Mouse (Mus musculus): Measurements from ENCODE around the gene Ift88. TPM values are rescaled to one million over a fixed set of nuclear protein-coding genes. Genes with fewer than 3 reads are reported as not detected.

Gene Ift88
- polyA plus RNA-seq, 1 experiment from 2014 or later: 17.0 TPM

- Histone ChIP-seq H3K36me3 (no peaks in the 10 kb centered on the region), H3K4me2 (no peak overlapping the region), H3K27ac (replicated peaks) (peak overlapping the region; percentile 63; the same call in 1 of the 2 replicates), H3K27me3 (0 out of 2 replicates have a peak, but pooled peaks cover 6% of the 10 kb centered on the region), H3K4me1 (replicated peaks) (peaks cover 34% of the 10 kb centered on the region), H3K4me3 (no peak overlapping the region), H3K9me3 (no peaks in the 10 kb centered on the region), H3K9ac (no peak overlapping the region)
- WGBS: 32% methylated on average over 6 of the region's 6 CpGs
- 0 out of 2 replicates have a peak, but pooled peaks have one; percentile 11 for ATAC-seq (ENCODE audit: low FRiP score, low read depth)
These were observed 111.8 kb downstream of the Ift88 start for GRCm38 (mm10) chr14:57535646-57536045.

- Histone ChIP-seq H3K27ac (replicated peaks) (no peak overlapping the region), H3K27me3 (0 out of 2 replicates have a peak, but pooled peaks cover 6% of the 10 kb centered on the region), H3K4me1 (replicated peaks) (peaks cover 34% of the 10 kb centered on the region), H3K4me2 (no peak overlapping the region; the same call in 1 of the 2 replicates), H3K9ac (no peak overlapping the region), H3K4me3 (no peak overlapping the region), H3K36me3 (no peaks in the 10 kb centered on the region), H3K9me3 (no peaks in the 10 kb centered on the region)
- 31% methylated on average over 9 of the region's 9 CpGs for WGBS
- no peak for ATAC-seq (ENCODE audit: low FRiP score, low read depth)
These were observed 113.0 kb downstream of the Ift88 start for GRCm38 (mm10) chr14:57536820-57537219.

- peaks cover 6% of the 10 kb centered on the region; the same call in 1 of the 2 replicates for H3K36me3 ChIP-seq
- peaks cover 34% of the 10 kb centered on the region for H3K4me1 ChIP-seq (replicated peaks)
- H3K4me2 ChIP-seq: peak overlapping the region; percentile 5; the same call in 1 of the 2 replicates
- no peak for ATAC-seq (ENCODE audit: low FRiP score, low read depth)
- 13% methylated on average over 16 of the region's 16 CpGs for WGBS
- no peak overlapping the region for H3K4me3 ChIP-seq
- no peaks in the 10 kb centered on the region for H3K9me3 ChIP-seq
- H3K27me3 ChIP-seq: 0 out of 2 replicates have a peak, but pooled peaks cover 3% of the 10 kb centered on the region
- H3K27ac ChIP-seq (replicated peaks): 0 out of 2 replicates have a peak overlapping the region, but pooled peaks have one; percentile 12
- H3K9ac ChIP-seq: no peak overlapping the region
These were observed 113.6 kb downstream of the Ift88 start for GRCm38 (mm10) chr14:57537261-57538015.

GRCm38 (mm10) chr14:57540683-57541082 is 116.8 kb downstream of the Ift88 start:
- Histone ChIP-seq H3K27me3 (no peaks in the 10 kb centered on the region), H3K4me3 (no peak overlapping the region), H3K27ac (replicated peaks) (no peak overlapping the region), H3K9me3 (no peaks in the 10 kb centered on the region), H3K4me2 (no peak overlapping the region), H3K36me3 (peaks cover 18% of the 10 kb centered on the region), H3K4me1 (replicated peaks) (peaks cover 14% of the 10 kb centered on the region), H3K9ac (no peak overlapping the region)
- no peak for ATAC-seq (ENCODE audit: low FRiP score, low read depth)
- WGBS: 88% methylated on average over 11 of the region's 11 CpGs

GRCm38 (mm10) chr14:57542231-57542630 is 118.4 kb downstream of the Ift88 start:
- WGBS: 63% methylated on average over 34 of the region's 34 CpGs
- H3K9ac ChIP-seq: no peak overlapping the region
- no peak for ATAC-seq (ENCODE audit: low FRiP score, low read depth)

GRCm38 (mm10) chr14:57543420-57544039 is 119.7 kb downstream of the Ift88 start:
- no peak overlapping the region for H3K27ac ChIP-seq (replicated peaks)
- no peak overlapping the region for H3K4me3 ChIP-seq
- no peak overlapping the region for H3K4me2 ChIP-seq
- H3K27me3 ChIP-seq: no peaks in the 10 kb centered on the region
- H3K9ac ChIP-seq: no peak overlapping the region
- ATAC-seq (ENCODE audit: low FRiP score, low read depth): no peak
- WGBS: 94% methylated on average over 13 of the region's 13 CpGs
- H3K36me3 ChIP-seq: peaks cover 18% of the 10 kb centered on the region
- no peaks in the 10 kb centered on the region for H3K4me1 ChIP-seq (replicated peaks)
- no peaks in the 10 kb centered on the region for H3K9me3 ChIP-seq

More at GRCm38 (mm10) chr14:57542231-57542630, 118.4 kb downstream of the Ift88 start:
- H3K4me1 ChIP-seq (replicated peaks): peaks cover 6% of the 10 kb centered on the region
- H3K27ac ChIP-seq (replicated peaks): no peak overlapping the region
- H3K27me3 ChIP-seq: no peaks in the 10 kb centered on the region
- no peaks in the 10 kb centered on the region for H3K9me3 ChIP-seq
- peaks cover 18% of the 10 kb centered on the region for H3K36me3 ChIP-seq
- H3K4me3 ChIP-seq: no peak overlapping the region
- no peak overlapping the region for H3K4me2 ChIP-seq

- Histone ChIP-seq H3K4me3 (no peak overlapping the region), H3K9me3 (no peaks in the 10 kb centered on the region), H3K4me1 (replicated peaks) (no peaks in the 10 kb centered on the region), H3K4me2 (no peak overlapping the region), H3K27me3 (no peaks in the 10 kb centered on the region), H3K9ac (no peak overlapping the region), H3K36me3 (peaks cover 18% of the 10 kb centered on the region), H3K27ac (replicated peaks) (no peak overlapping the region)
- WGBS: 80% methylated on average over 17 of the region's 17 CpGs
- ATAC-seq (ENCODE audit: low FRiP score, low read depth): no peak
These were observed 121.7 kb downstream of the Ift88 start for GRCm38 (mm10) chr14:57545526-57545925.

GRCm38 (mm10) chr14:57546131-57546530 is 122.3 kb downstream of the Ift88 start:
- no peak overlapping the region for H3K4me2 ChIP-seq
- 94% methylated on average over 8 of the region's 8 CpGs for WGBS
- no peaks in the 10 kb centered on the region for H3K27me3 ChIP-seq

GRCm38 (mm10) chr14:57546557-57547021 is 122.7 kb downstream of the Ift88 start:
- H3K36me3 ChIP-seq: peaks cover 18% of the 10 kb centered on the region
- H3K9me3 ChIP-seq: no peaks in the 10 kb centered on the region
- ATAC-seq (ENCODE audit: low FRiP score, low read depth): no peak
- 32% methylated on average over 13 of the region's 13 CpGs for WGBS
- no peak overlapping the region for H3K27ac ChIP-seq (replicated peaks)
- no peak overlapping the region for H3K4me3 ChIP-seq
- H3K9ac ChIP-seq: no peak overlapping the region
- no peaks in the 10 kb centered on the region for H3K4me1 ChIP-seq (replicated peaks)
- no peak overlapping the region for H3K4me2 ChIP-seq
- no peaks in the 10 kb centered on the region for H3K27me3 ChIP-seq

More at GRCm38 (mm10) chr14:57546131-57546530, 122.3 kb downstream of the Ift88 start:
- no peak for ATAC-seq (ENCODE audit: low FRiP score, low read depth)
- peaks cover 18% of the 10 kb centered on the region for H3K36me3 ChIP-seq
- H3K4me1 ChIP-seq (replicated peaks): no peaks in the 10 kb centered on the region
- no peak overlapping the region for H3K27ac ChIP-seq (replicated peaks)
- no peak overlapping the region for H3K9ac ChIP-seq
- H3K4me3 ChIP-seq: no peak overlapping the region
- H3K9me3 ChIP-seq: no peaks in the 10 kb centered on the region

- Histone ChIP-seq H3K27ac (replicated peaks) (no peak overlapping the region), H3K4me1 (replicated peaks) (no peaks in the 10 kb centered on the region), H3K36me3 (peaks cover 16% of the 10 kb centered on the region), H3K9ac (no peak overlapping the region), H3K9me3 (no peaks in the 10 kb centered on the region), H3K4me3 (no peak overlapping the region), H3K27me3 (no peaks in the 10 kb centered on the region), H3K4me2 (no peak overlapping the region)
- 81% methylated on average over 5 of the region's 5 CpGs for WGBS
- ATAC-seq (ENCODE audit: low FRiP score, low read depth): no peak
These were observed 123.2 kb downstream of the Ift88 start for GRCm38 (mm10) chr14:57547062-57547461.

GRCm38 (mm10) chr14:57552945-57553344 is 129.1 kb downstream of the Ift88 start:
- Histone ChIP-seq H3K36me3 (peaks cover 7% of the 10 kb centered on the region; the same call in 1 of the 2 replicates), H3K9ac (no peak overlapping the region), H3K4me3 (no peak overlapping the region), H3K27ac (replicated peaks) (no peak overlapping the region), H3K4me2 (no peak overlapping the region), H3K4me1 (replicated peaks) (no peaks in the 10 kb centered on the region), H3K27me3 (no peaks in the 10 kb centered on the region), H3K9me3 (no peaks in the 10 kb centered on the region)
- ATAC-seq (ENCODE audit: low FRiP score, low read depth): no peak

GRCm38 (mm10) chr14:57554434-57554833 is 130.6 kb downstream of the Ift88 start:
- no peak for ATAC-seq (ENCODE audit: low FRiP score, low read depth)
- Histone ChIP-seq H3K27me3 (no peaks in the 10 kb centered on the region), H3K9ac (no peak overlapping the region), H3K4me3 (no peak overlapping the region), H3K36me3 (peaks cover 7% of the 10 kb centered on the region; the same call in 1 of the 2 replicates), H3K9me3 (no peaks in the 10 kb centered on the region), H3K4me2 (no peak overlapping the region), H3K27ac (replicated peaks) (no peak overlapping the region), H3K4me1 (replicated peaks) (no peaks in the 10 kb centered on the region)
- 97% methylated on average over 5 of the region's 5 CpGs for WGBS

Measured in hindbrain, embryonic 15.5 days (tissue).